Mouse (Mus musculus): ENCODE measurements at regions not wholly inside any gene's neighbourhood (a gene's known extent, or its start where the extent isn't known, plus 50 kb on each side); places are given as distances from the start of the nearest gene placed in this dataset. TPM values are rescaled to one million over a fixed set of nuclear protein-coding genes. Genes with fewer than 3 reads are reported as not detected.

GRCm38 (mm10) chr2:169005810-169006209 is 50.4 kb upstream of the Zfp64 start:
- no peak for TF ChIP-seq CTCF (IDR thresholded peaks at IDR 0.05)

More at GRCm38 (mm10) chr2:169005810-169006209, 50.4 kb upstream of the Zfp64 start:
- DNase-seq: no peak
- Histone ChIP-seq H3K4me3 (no peak overlapping the region), H3K27ac (no peak overlapping the region)
- intact Hi-C loops (cut with DNase I): no loop called here

Small RNAs in the stretch of these regions (microRNA-seq; reads per million reads assigned to microRNA genes)
- not detected for gene Gm26469

All from gastrocnemius, adult 2 months (tissue).